Mouse (Mus musculus): Measurements from ENCODE around the gene Apbb1.
A peak's percentile ranks its signal among the peaks of the same experiment; 100 is the strongest.

Gene Apbb1

DNA sequence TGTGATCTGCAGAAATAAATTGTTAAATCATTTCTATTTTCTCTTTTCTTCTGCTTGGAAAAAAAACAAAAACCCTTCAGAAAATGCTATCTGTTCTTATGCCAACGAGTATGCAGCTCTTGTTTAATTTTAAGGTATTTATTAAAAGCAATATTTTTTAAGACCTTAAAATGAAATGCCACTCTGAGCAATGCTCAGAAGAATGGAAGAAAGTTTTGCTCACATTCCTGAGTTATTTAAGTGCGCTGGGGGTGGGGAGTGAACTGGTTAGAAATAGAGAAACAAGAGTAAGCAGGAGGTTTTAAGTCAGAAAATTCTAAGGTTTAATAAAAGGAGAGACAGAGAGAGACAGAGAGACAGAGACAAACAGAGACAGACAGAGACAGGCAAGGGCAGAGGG lies 61.7 kb downstream of the Apbb1 start:
- DNase-seq (ENCODE audit: low read depth, low spot score), result no peak

DNA sequence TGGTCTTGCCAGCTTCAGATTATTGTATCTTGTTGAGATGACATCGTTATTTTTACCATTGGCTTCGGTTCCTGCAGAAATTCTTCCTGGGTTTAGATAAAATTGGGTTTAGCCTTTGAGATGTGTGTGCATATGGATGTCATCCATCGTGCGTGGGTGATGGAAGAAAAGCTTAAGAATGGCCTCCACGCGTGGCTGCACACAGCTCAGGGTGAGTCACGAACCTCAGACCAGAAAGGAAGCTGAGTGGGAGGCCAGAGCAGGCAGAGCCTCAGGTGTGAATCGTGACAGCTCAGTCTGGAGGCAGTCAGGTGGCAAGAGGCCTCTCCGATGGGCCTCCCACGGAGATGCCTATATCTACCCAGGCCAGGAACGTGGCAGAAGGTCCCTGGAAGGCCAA lies 62.1 kb downstream of the Apbb1 start:
- DNase-seq (ENCODE audit: low read depth, low spot score), result no peak

DNA sequence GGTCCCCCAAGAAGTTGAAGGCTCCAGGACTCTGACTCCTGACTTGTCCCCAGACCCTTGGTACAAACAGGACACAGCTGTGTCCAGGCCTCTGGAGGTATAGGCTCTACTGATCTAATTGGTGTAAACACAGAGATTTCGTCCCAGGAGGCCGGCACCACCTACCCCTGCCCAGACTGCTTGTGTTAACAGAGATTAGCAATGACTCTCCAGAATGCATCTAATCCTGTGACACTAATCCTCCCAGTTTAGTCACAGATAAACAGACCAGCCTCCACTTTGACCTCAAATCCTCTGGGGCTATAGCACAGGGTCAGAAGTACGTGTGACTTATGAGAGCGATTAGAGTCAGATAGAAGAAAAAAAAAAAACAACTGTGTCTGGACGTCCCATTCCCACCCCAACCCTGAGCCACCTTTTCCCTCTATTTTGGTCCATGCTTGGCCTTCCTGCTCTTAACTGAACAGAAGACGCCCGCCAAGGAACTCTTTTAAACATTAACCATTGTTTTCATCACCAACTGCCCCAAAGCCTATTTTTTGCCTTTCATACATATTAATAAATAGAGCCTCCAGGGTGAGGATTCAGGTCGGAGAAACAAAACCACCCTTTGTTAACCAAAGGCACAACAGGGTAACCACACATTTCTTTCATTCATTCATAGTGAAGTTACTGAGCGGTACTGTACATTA lies 64.6 kb downstream of the Apbb1 start:
- DNase-seq (ENCODE audit: low read depth, low spot score), result no peak

DNA sequence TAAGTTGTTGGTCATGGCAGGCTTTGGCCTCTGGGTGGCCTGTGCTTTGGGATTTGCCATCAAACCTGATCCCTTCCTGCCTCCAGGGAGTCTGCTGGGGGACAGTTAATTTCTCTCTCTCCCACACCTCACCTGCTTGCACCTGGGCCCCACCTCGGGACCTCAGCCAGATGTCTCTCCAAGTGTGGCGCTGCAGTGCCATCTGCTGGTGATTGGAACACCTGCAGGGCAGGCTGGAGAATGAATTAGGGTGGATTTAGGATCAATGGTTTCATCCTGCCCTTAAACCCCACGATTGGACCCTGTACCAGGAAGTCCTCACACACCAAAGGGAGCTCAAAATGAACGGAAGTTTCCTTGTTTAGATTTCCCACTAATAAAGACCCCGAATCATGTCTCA lies 66.3 kb downstream of the Apbb1 start:
- peak; percentile 63 for DNase-seq (ENCODE audit: low read depth, low spot score)

DNA sequence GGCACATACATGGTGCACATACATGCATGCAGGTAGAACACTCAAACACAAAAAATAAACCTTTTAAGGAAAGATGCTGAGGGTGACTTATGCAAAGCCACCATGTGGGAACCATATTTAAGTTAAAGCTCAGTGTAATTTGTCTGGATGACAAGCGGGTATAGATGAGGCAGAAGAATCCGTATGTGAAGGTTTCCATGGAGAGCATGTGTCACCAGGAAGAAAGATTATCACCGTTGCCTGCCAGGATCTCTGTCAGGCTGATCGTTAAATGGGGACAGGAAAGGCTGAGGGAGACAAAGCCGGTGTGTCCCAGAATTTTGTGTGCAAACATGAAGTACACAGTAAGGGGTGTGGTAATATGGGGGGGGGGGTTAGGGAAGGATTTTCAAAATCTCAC lies 66.9 kb downstream of the Apbb1 start:
- no peak for DNase-seq (ENCODE audit: low read depth, low spot score)

DNA sequence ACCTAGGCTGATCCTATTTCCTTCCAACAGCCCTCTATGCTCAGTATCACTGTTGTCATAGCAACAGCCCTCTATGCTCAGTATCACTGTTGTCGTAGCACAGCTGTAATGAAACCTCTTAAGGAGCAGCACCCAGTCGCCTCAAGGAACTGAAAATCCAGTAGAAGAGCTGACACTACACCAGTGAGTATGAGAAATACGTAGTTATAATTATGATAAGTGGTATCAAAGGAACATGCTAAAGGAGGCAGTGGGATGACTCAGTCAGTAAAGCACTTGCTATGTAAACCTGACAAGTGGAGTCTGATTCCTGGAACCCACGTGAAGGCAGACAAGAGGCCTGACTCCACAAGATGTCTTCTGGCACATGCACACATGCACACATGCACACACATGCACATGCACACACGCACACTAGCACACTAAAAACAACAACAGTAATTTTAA lies 67.6 kb downstream of the Apbb1 start:
- DNase-seq (ENCODE audit: low read depth, low spot score), result no peak

DNA sequence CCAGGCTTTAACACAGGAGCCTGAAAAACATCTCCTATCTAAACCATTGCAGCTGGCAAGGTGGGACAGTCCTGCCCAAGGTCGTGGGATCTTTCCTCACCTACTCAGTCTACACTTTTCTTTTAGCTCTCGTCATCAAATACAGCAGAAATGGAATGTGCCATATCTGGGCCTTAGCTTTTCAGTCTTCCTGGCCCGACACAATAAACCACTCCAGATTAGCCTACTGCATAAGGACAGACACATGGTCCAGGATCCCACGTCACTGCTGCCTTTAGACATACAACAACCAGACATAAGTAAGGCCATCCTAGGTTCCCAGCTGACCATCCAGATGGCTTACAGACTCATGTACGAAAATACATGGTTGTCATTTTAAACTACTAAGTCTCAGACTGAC lies 71.3 kb downstream of the Apbb1 start:
- no peak for DNase-seq (ENCODE audit: low read depth, low spot score)

Measured in forelimb bud, embryonic 11.5 days (tissue).